28 mouse cellular contexts compared by ENCODE assay signal in the genomic region with DNA sequence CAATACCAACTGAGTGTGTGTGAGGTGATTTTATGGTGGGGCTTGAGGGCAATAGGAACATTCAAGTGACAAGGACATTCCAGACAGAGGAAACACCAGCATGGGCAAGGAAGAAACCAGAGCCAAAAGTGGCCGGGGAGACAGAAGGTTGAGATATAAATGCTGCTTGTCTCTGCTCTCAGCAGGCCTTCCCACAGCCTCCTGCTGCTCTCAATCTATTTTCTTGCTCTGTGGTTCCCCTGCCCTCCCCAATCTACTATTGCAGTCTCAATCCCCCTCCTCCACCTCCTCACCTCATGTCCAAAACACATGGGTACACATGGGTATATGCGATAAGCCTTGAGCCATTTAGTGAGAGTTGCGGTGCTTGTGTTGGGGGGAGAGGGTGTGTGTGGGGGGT.
DNase-seq lines count a peak whose midpoint lies in the region; ATAC-seq and TF ChIP-seq lines count a peak whose summit lies in the region.
"Had no signal": no experiment of that assay in that cellular context is flagged by ENCODE, and none has a peak within 500 bp of the region (broad histone marks: within the 10 kb centered on the region; RNA-seq: fewer than 3 reads in every experiment).

No protein-coding gene starts in this region.

- no peak for TF ChIP-seq CTCF in layer of hippocampus, adult 2 months (conservative IDR thresholded peaks at IDR 0.05)

- ATAC-seq in frontal cortex, adult (ENCODE audit: low TSS enrichment) = peak; percentile 78
- ATAC-seq: forebrain, embryonic 14.5 days; intestine, embryonic 16.5 days; midbrain, embryonic 13.5 days had no signal

- no peak overlapping the region for H3K4me3 ChIP-seq in layer of hippocampus, adult 2 months
- H3K4me3 ChIP-seq: embryonic facial prominence, embryonic 10.5 days; embryonic facial prominence, embryonic 15.5 days; heart, embryonic 13.5 days; midbrain, embryonic 13.5 days; neural tube, embryonic 15.5 days had no signal

- peak overlapping the region; percentile 18; the same call in 1 of the 2 replicates for H3K27ac ChIP-seq in layer of hippocampus, adult 2 months
- H3K27ac ChIP-seq: embryonic facial prominence, embryonic 10.5 days; embryonic facial prominence, embryonic 15.5 days; heart, embryonic 13.5 days; kidney, postnatal 0 days; liver, embryonic 14.5 days; macrophage; midbrain, embryonic 13.5 days; neural tube, embryonic 15.5 days had no signal

- peak; percentile 36 to 63 for DNase-seq in cerebellum, postnatal 10 days
- no peak for DNase-seq in cerebellum, postnatal 4 days (ENCODE audit: low spot score in 2 of 2)
- DNase-seq in frontal cortex, postnatal 25 days (ENCODE audit: low spot score in 2 of 2) = no peak
- no peak for DNase-seq in layer of hippocampus, adult 2 months (ENCODE audit: low spot score in 2 of 2)
- no peak for DNase-seq in layer of hippocampus, postnatal 25 days (ENCODE audit: extremely low spot score in 1 of 2, low spot score in 1 of 2)
- peak; percentile 6 for DNase-seq in right cerebral cortex, postnatal 14 days
- DNase-seq in right cerebral cortex, postnatal 25 days = no peak
- DNase-seq: adrenal gland, adult 8-10 months; gastrocnemius, postnatal 10 days; heart, postnatal 10 days; kidney, adult 8-10 months; kidney, postnatal 4 days; layer of hippocampus, postnatal 36 days; liver; lung, adult 2 months; lung, postnatal 10 days; retina, postnatal 1 day had no signal

Comparison
In these comparisons a context has a peak if more than half of its experiments do, and no peak if none do; other contexts are left out.
1. DNase-seq: peak in cerebellum, postnatal 10 days (2 of 2) and right cerebral cortex, postnatal 14 days (single experiment); none in cerebellum, postnatal 4 days (0 of 2), frontal cortex, postnatal 25 days (0 of 2), layer of hippocampus, adult 2 months (0 of 2), layer of hippocampus, postnatal 25 days (0 of 2) and right cerebral cortex, postnatal 25 days (single experiment).